Mouse (Mus musculus) cortical plate, adult 2 months (tissue): ENCODE measurements around the gene Fam198b.

Source experiments
- CTCF ChIP-seq: fragments of 200-500 bp; IDR thresholded peaks from 2 replicates; pipeline ENCODE4 v1.5.1; 2011; ENCODE audit warnings: mild to moderate bottlenecking, control low read depth, low read length; ENCODE audit not compliant: insufficient read depth; ENCODE audit errors: extremely low read depth
- POLR2A ChIP-seq: fragments of 200-500 bp; IDR thresholded peaks from 2 replicates; pipeline ENCODE4 v1.6.1; 2011; ENCODE audit warnings: mild to moderate bottlenecking, low read length, control low read depth; ENCODE audit not compliant: insufficient read depth; ENCODE audit errors: extremely low read depth

DNA sequence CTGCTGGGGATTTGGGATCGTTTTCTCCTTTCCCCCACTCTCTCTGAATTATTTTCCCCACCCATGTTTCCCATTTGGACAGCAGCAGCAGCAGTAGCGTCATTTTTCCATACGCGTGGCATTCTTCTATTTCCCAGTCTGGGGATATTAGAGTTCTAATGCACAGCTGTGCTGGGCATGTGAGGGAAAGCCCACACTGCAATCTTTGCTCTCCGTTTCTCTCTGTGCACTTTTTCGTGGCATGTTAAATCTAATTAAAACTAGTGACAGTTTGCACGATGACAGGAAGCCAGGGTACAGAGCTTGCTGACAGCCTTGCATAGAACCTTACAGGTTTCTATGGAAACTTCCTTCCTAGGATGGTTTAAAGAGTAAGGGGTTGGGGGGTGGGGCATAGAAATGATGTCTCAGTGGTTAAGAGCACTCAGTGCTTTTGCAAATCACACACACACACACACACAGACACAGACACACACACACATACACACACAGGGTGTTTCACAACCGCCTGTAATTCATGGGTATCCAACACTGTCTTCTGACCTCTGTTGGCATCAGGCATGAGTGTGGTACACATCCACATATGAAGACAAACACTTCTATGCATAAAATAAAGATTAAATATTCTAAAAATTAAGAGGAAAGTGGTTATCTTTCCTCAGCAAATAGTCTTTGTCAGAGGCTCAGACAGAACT, 3.0 kb downstream of the Fam198b start:
- TF ChIP-seq CTCF, result no peak
- no peak for TF ChIP-seq POLR2A
